Mouse (Mus musculus) A20 (cell line): ENCODE measurements around the gene Adgrf3.

ENCODE experiments used
- DNase-seq: peaks from one replicate; pipeline ENCODE4 v3.0.0-alpha.2; 2011; ENCODE audit warnings: low read depth, low spot score

Gene Adgrf3

DNA sequence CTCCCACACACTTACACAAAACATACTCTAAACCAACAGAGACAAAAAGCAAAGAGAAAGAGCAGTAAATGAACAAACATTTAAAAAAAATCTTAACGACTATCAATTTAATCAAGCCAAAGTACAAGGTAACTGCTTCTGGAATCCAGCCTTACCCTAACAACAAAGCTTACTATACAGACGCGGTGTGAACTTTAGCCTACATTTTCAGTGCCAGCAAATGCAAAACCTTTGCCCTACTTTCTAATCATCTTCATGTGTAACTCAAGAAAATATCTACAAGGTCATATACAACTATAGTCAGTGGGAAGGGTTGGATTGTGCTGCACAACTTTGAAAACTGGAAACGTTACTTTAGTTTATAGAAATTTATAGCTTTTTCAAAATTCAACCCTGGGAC is 53.5 kb downstream of the Adgrf3 start:
- DNase-seq, result no peak

GRCm38 (mm10) chr5:30148133-30148920 is 57.2 kb downstream of the Adgrf3 start:
- no peak for DNase-seq

DNA sequence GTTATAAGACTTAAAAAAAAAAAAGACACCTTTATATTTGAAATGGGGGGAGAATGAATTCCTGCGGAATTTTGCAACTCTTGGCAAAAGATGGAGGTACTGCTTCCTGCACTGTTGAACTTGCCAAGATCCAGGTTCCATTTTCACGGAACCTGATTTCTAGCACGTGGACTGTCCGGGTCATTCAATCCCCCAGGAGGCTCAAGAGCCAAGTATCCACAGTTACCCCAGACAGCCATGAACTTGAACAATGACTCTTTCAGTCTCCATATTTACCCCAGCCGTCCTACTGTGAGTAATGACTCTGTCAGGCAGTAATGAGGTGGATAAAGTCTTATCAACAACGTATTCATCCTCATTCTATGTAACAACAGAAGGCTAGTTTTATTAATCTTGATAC is 59.0 kb downstream of the Adgrf3 start:
- no peak for DNase-seq
